Mouse (Mus musculus): ENCODE data around the gene Clasp1.

The Clasp1 gene

GRCm38 (mm10) chr1:118454817-118455216 is 66.0 kb downstream of the Clasp1 start:
- DNase-seq: no peak

- peak; percentile 11 for DNase-seq
Measured at GRCm38 (mm10) chr1:118457256-118457882, 68.5 kb downstream of the Clasp1 start.

- DNase-seq: peak; percentile 22
Measured at GRCm38 (mm10) chr1:118457883-118458259, 69.0 kb downstream of the Clasp1 start.

- DNase-seq: no peak
Measured at GRCm38 (mm10) chr1:118458279-118458678, 69.4 kb downstream of the Clasp1 start.

GRCm38 (mm10) chr1:118458963-118459920 is 70.4 kb downstream of the Clasp1 start:
- DNase-seq: peak; percentile 98

GRCm38 (mm10) chr1:118460716-118461115 is 71.9 kb downstream of the Clasp1 start:
- DNase-seq: no peak

- DNase-seq: peak; percentile 14
Measured at GRCm38 (mm10) chr1:118466041-118466440, 77.2 kb downstream of the Clasp1 start.

GRCm38 (mm10) chr1:118472386-118472785 is 83.5 kb downstream of the Clasp1 start:
- no peak for DNase-seq

- peak; percentile 57 for DNase-seq
Measured at GRCm38 (mm10) chr1:118476919-118477318, 88.1 kb downstream of the Clasp1 start.

DNA sequence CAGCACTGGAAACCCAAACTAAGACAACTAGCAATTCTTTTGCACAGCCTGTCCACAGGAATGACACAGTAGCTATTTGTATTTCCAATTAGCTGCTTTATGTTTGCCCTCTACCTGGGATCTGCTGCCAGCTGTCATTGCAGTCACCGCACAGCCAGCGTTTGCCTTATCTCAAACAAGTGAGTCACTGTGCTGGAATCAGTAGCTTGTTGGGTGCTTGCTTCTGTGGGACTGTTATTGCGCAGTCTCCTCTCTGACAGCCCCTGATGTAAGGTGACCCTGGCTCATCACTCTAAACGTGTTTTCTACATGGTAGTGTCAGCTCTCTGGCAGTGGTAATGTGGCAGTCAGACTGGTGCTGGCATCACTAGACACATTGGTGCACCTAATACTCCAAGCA is 90.4 kb downstream of the Clasp1 start:
- DNase-seq: no peak

GRCm38 (mm10) chr1:118480484-118481364 is 91.9 kb downstream of the Clasp1 start:
- no peak for DNase-seq

- no peak for DNase-seq
Measured at GRCm38 (mm10) chr1:118481365-118481702, 92.5 kb downstream of the Clasp1 start.

- DNase-seq: no peak
Measured at GRCm38 (mm10) chr1:118481703-118482102, 92.8 kb downstream of the Clasp1 start.

- no peak for DNase-seq
Measured at GRCm38 (mm10) chr1:118482285-118483019, 93.6 kb downstream of the Clasp1 start.

GRCm38 (mm10) chr1:118483504-118484096 is 94.7 kb downstream of the Clasp1 start:
- no peak for DNase-seq

GRCm38 (mm10) chr1:118485572-118485971 is 96.7 kb downstream of the Clasp1 start:
- no peak for DNase-seq

- DNase-seq: no peak
Measured at GRCm38 (mm10) chr1:118486021-118486420, 97.2 kb downstream of the Clasp1 start.

DNA sequence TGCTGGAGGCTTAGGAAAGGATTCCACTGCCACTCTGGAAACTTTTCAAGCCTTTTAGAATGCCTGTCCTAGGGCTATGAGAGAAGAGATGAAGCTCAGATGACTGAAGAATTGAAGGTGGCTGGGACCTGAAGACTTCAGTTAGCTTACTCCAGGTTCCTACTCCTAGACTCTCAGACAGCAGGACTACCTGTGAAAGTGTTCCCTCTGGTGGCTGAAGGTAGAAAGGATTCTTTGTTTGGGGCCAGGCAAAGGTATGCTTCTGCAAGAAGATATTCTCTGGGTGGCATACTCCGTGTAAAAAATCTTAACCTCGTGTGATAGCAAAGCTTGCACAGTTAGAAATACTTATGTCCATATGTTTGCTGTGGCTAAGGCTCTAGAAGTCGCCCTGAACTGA is 104.0 kb downstream of the Clasp1 start:
- DNase-seq: peak; percentile 10

GRCm38 (mm10) chr1:118494551-118494950 is 105.7 kb downstream of the Clasp1 start:
- peak; percentile 7 for DNase-seq

- DNase-seq: peak; percentile 77
Measured at GRCm38 (mm10) chr1:118498311-118498710, 109.5 kb downstream of the Clasp1 start.

DNA sequence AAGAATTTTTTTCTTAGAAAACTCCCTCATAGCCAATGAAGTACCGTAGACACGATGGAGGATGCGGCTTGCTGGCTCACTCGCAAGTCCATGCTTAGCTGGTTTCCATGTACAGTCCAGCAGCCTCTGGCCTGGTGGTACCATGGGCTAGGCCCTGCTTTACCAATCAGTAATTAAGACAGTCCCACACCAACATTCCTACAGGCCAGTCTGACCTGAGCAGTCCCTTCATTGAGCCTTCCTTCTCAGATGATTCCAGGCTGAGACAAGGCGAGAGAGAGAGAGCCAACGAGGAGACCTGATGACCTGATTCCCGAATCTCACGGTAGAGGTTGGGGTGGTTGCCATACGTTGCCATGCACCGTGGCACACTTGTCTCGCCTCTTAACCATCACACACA is 111.7 kb downstream of the Clasp1 start:
- no peak for DNase-seq

GRCm38 (mm10) chr1:118501691-118502090 is 112.8 kb downstream of the Clasp1 start:
- DNase-seq: no peak

Measured in embryo, embryonic 11 days (tissue).